ENCODE assay signal across 8 mouse cellular contexts in the genomic region with DNA sequence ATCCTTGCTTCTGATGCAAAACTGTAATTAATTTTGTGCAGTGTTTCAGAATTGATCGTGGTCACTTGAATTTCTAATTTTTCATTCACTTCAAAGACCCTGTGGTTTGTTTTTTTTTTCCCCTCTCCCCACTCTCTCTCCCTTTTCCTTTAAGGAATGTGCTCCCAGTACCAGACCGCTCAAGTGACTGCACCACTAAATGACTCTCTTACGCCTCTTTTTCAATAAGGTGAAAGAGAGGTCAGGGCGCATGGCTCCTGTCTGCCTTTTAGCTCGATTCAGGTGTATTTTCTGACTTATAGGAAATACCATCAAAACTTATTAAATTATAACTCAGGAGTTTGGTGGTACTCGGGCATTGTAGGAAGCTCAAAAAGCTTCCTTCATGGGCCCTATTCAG.
A peak's percentile ranks its signal among the peaks of the same experiment; 100 is the strongest.
DNase-seq lines count a peak whose midpoint lies in the region; ATAC-seq and TF ChIP-seq lines count a peak whose summit lies in the region.

No protein-coding gene starts in this region.

- H3K9ac ChIP-seq in heart, embryonic 12.5 days, result no peak overlapping the region
- H3K9ac ChIP-seq in stomach, embryonic 14.5 days (replicated peaks; ENCODE audit: low read depth, low read length), result no peak overlapping the region
- H3K9ac ChIP-seq in stomach, postnatal 0 days (ENCODE audit: low read length), result no peak overlapping the region
- H3K9ac ChIP-seq in limb, embryonic 11.5 days (ENCODE audit: low read length), result no peak overlapping the region
- no peak overlapping the region for H3K9ac ChIP-seq in stomach, embryonic 16.5 days (ENCODE audit: low read length)

- 23% methylated on average over 6 of the region's 6 CpGs for WGBS in heart, embryonic 12.5 days
- 9% methylated on average over 6 of the region's 6 CpGs for WGBS in stomach, embryonic 14.5 days
- WGBS in stomach, postnatal 0 days, result 13% methylated on average over 6 of the region's 6 CpGs
- WGBS in limb, embryonic 11.5 days, result 11% methylated on average over 6 of the region's 6 CpGs
- WGBS in stomach, embryonic 16.5 days, result 7% methylated on average over 6 of the region's 6 CpGs

- H3K27me3 ChIP-seq in heart, embryonic 12.5 days (replicated peaks), result no peaks in the 10 kb centered on the region
- H3K27me3 ChIP-seq in stomach, embryonic 14.5 days (ENCODE audit: control insufficient read depth, insufficient read depth, low read length), result no peaks in the 10 kb centered on the region
- H3K27me3 ChIP-seq in stomach, postnatal 0 days (ENCODE audit: control insufficient read depth, insufficient read depth, low read length), result no peaks in the 10 kb centered on the region
- no peaks in the 10 kb centered on the region for H3K27me3 ChIP-seq in limb, embryonic 11.5 days (ENCODE audit: control insufficient read depth, insufficient read depth, low read length)
- H3K27me3 ChIP-seq in stomach, embryonic 16.5 days (ENCODE audit: control insufficient read depth, insufficient read depth, low read length), result no peaks in the 10 kb centered on the region

- H3K36me3 ChIP-seq in heart, embryonic 12.5 days, result no peaks in the 10 kb centered on the region
- H3K36me3 ChIP-seq in stomach, embryonic 14.5 days (ENCODE audit: control insufficient read depth, insufficient read depth, low read length), result no peaks in the 10 kb centered on the region
- no peaks in the 10 kb centered on the region for H3K36me3 ChIP-seq in stomach, postnatal 0 days (ENCODE audit: control insufficient read depth, insufficient read depth, low read length)
- H3K36me3 ChIP-seq in limb, embryonic 11.5 days (ENCODE audit: control insufficient read depth, insufficient read depth, low read length), result no peaks in the 10 kb centered on the region
- H3K36me3 ChIP-seq in stomach, embryonic 16.5 days (ENCODE audit: control insufficient read depth, insufficient read depth, low read length), result no peaks in the 10 kb centered on the region

- ATAC-seq in heart, embryonic 12.5 days (ENCODE audit: insufficient number of reproducible peaks, low FRiP score), result no peak
- ATAC-seq in stomach, embryonic 14.5 days (ENCODE audit: insufficient number of reproducible peaks, insufficient read depth, low FRiP score, low read depth), result no peak
- ATAC-seq in stomach, postnatal 0 days (ENCODE audit: low FRiP score, low TSS enrichment), result no peak
- no peak for ATAC-seq in limb, embryonic 11.5 days (ENCODE audit: insufficient number of reproducible peaks, low FRiP score, low TSS enrichment, low read depth)
- no peak for ATAC-seq in stomach, embryonic 16.5 days (ENCODE audit: insufficient read depth, low FRiP score)
- no peak for ATAC-seq in megakaryocyte, adult 5-6 weeks (ENCODE audit: poor library complexity, severe bottlenecking)

- H3K4me3 ChIP-seq in heart, embryonic 12.5 days, result peak overlapping the region; percentile 30; the same call in 1 of the 2 replicates
- no peak overlapping the region for H3K4me3 ChIP-seq in stomach, embryonic 14.5 days (ENCODE audit: low read depth, low read length)
- no peak overlapping the region for H3K4me3 ChIP-seq in stomach, postnatal 0 days (ENCODE audit: low read depth, low read length)
- no peak overlapping the region for H3K4me3 ChIP-seq in limb, embryonic 11.5 days (ENCODE audit: low read depth, low read length)
- H3K4me3 ChIP-seq in stomach, embryonic 16.5 days (replicated peaks; ENCODE audit: low read length), result no peak overlapping the region

- H3K9me3 ChIP-seq in heart, embryonic 12.5 days (replicated peaks), result no peaks in the 10 kb centered on the region
- no peaks in the 10 kb centered on the region for H3K9me3 ChIP-seq in stomach, embryonic 14.5 days (ENCODE audit: control insufficient read depth, low read depth, low read length)
- no peaks in the 10 kb centered on the region for H3K9me3 ChIP-seq in stomach, postnatal 0 days (ENCODE audit: control insufficient read depth, low read length)
- H3K9me3 ChIP-seq in limb, embryonic 11.5 days (ENCODE audit: control insufficient read depth, low read length), result no peaks in the 10 kb centered on the region
- no peaks in the 10 kb centered on the region for H3K9me3 ChIP-seq in stomach, embryonic 16.5 days (replicated peaks; ENCODE audit: control insufficient read depth, low read length)

- no peak for TF ChIP-seq CTCF in stomach, postnatal 0 days (IDR thresholded peaks at IDR 0.05; ENCODE audit: low read depth)

- intact Hi-C loops in heart, postnatal 14 days (cut with DNase I), result no loop called here

- peak overlapping the region; percentile 66 for H3K4me2 ChIP-seq in heart, embryonic 12.5 days
- peak overlapping the region; percentile 24 for H3K4me2 ChIP-seq in stomach, embryonic 14.5 days (replicated peaks; ENCODE audit: low read depth, low read length)
- H3K4me2 ChIP-seq in stomach, postnatal 0 days (replicated peaks; ENCODE audit: low read depth), result no peak overlapping the region
- peak overlapping the region; percentile 0; the same call in 1 of the 2 replicates for H3K4me2 ChIP-seq in limb, embryonic 11.5 days (ENCODE audit: low read depth, severe bottlenecking)
- peak overlapping the region; percentile 40 for H3K4me2 ChIP-seq in stomach, embryonic 16.5 days (ENCODE audit: low read depth, low read length)

- peaks cover 7% of the 10 kb centered on the region for H3K4me1 ChIP-seq in heart, embryonic 12.5 days (replicated peaks)
- H3K4me1 ChIP-seq in stomach, embryonic 14.5 days (ENCODE audit: control insufficient read depth, insufficient read depth, low read length), result peaks cover 3% of the 10 kb centered on the region; the same call in 1 of the 2 replicates
- no peaks in the 10 kb centered on the region; the same call in 1 of the 2 replicates for H3K4me1 ChIP-seq in stomach, postnatal 0 days (replicated peaks; ENCODE audit: control insufficient read depth, insufficient read depth)
- H3K4me1 ChIP-seq in limb, embryonic 11.5 days (ENCODE audit: control insufficient read depth, insufficient read depth, low read length), result 0 out of 2 replicates have a peak, but pooled peaks cover 2% of the 10 kb centered on the region
- H3K4me1 ChIP-seq in stomach, embryonic 16.5 days (ENCODE audit: control insufficient read depth, insufficient read depth, low read length), result no peaks in the 10 kb centered on the region

- TF ChIP-seq EP300 in stomach, postnatal 0 days (optimal IDR thresholded peaks at IDR 0.05), result no peak

- no peak overlapping the region for H3K27ac ChIP-seq in heart, embryonic 12.5 days (ENCODE audit: poor library complexity, severe bottlenecking)
- H3K27ac ChIP-seq in stomach, embryonic 14.5 days (ENCODE audit: low read length), result peak overlapping the region; percentile 48; the same call in 1 of the 2 replicates
- H3K27ac ChIP-seq in stomach, postnatal 0 days (replicated peaks), result no peak overlapping the region
- H3K27ac ChIP-seq in limb, embryonic 11.5 days (replicated peaks; ENCODE audit: low read depth, low read length), result no peak overlapping the region
- H3K27ac ChIP-seq in stomach, embryonic 16.5 days (ENCODE audit: low read length), result no peak overlapping the region

- DNase-seq in heart, postnatal 14 days, result no peak
- no peak for DNase-seq in stomach, postnatal 0 days (ENCODE audit: low spot score)
- no peak for DNase-seq in limb, embryonic 11.5 days (ENCODE audit: low spot score)
- no peak for DNase-seq in layer of hippocampus, adult 18-20 months (ENCODE audit: low spot score in 2 of 2)
